Mouse (Mus musculus): ENCODE results near the gene Dpy19l1.

Gene Dpy19l1

GRCm38 (mm10) chr9:24503067-24503857 is at the start of gene Dpy19l1:
Dpy19l1 (minus strand) TSS chr9:24503140.
- in situ Hi-C loops (cut with MseI, MboI), result loop anchor here (25.0 kb wide), 1 partner anchor 916 kb away; no protein-coding TSS in a partner anchor

DNA sequence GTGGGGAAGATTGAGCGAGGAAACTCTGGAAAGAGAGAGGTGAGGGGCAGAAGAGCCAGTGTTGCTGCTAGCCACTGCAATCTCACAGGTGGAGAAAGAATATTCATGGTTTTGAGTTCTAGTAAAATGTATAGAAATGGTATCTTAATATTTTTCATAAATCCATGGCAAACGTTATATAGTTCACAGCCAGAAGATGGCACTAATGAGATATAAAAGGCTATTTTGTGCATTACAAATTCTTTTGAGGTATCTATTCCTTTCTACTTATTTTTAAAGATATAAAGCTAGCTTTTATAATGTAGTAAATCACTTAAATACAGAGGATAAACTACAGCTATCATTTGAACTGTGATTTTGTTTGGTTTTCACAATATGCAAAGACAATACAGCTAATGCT is 35.2 kb upstream of the Dpy19l1 start:
- in situ Hi-C loops (cut with MseI, MboI), result loop anchor here in 1 of 2 experiments (25.0 kb wide), 1 partner anchor 499 kb away; no protein-coding TSS in a partner anchor

DNA sequence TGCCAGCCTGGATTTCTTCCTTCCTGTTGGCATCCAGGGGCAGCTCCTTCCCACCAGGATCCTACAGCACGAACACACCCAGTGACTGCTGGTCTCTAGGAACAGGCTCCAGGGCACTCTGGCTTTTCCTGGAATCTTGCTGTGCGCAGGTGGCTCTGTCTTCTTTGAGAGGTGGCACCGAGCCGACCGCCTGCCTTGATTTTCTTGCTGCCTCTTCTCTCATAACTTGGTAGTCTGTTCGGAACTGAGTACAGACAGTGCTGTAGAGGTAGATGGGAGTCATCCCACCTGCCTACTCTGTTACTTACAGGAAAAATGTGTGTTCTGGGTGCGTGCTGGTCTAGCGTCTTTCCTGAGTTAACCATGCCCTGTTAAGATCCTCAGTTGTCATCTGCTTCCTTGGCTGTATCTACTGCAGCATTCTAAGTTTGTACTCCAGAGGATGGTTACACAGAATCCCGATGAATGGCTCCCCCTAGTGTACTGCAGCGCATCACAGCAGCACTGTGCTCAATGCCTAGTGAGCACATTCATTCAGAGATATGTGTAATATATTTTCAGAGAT is 13.7 kb upstream of the Dpy19l1 start:
- in situ Hi-C loops (cut with MseI, MboI), result loop anchor here (5.0 to 25.0 kb wide), 3 partner anchors 392 to 929 kb away; no protein-coding TSS in a partner anchor

GRCm38 (mm10) chr9:24514078-24514469 is 11.1 kb upstream of the Dpy19l1 start:
- in situ Hi-C loops (cut with MseI, MboI), result loop anchor here (10.0 to 25.0 kb wide), 2 partner anchors 389 to 927 kb away; no protein-coding TSS in a partner anchor

DNA sequence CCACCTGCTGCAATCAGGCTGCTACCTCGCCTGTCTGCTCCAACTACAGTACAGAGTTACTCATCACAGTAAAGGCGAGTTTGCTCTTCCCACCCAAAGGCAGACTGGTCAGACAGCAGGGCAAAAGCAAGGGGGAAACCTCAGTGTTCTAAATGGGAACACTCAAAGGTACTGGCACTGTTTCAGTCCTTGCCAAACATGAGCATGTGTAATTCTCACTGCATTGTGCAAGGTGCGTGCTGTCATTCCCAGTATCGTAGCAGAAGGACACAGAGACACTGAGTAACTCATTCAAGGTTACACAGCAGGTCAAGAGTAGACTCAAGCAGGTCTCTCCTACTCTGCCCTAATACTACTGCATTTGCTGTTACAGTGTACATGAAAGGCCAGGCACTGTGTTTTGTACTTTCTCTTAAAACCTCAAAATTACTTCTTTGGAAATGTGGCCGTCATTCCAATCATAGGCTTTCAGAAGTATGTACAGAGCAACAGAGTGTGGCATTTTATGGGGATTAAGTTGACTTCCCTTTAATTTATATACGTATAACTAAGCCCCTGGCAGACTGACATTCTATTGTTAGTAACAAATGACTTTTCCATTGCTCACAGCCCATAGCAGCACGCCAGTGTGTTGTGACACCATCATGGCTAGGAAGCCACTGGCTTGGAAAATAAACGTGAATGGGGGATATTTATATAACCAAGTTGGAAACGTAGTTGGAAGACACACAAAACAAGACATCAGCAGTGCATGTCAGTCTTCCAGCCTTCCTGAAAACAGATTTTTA is 10.5 kb upstream of the Dpy19l1 start:
- in situ Hi-C loops (cut with MseI, MboI), result loop anchor here (10.0 to 25.0 kb wide), 2 partner anchors 389 to 926 kb away; no protein-coding TSS in a partner anchor

DNA sequence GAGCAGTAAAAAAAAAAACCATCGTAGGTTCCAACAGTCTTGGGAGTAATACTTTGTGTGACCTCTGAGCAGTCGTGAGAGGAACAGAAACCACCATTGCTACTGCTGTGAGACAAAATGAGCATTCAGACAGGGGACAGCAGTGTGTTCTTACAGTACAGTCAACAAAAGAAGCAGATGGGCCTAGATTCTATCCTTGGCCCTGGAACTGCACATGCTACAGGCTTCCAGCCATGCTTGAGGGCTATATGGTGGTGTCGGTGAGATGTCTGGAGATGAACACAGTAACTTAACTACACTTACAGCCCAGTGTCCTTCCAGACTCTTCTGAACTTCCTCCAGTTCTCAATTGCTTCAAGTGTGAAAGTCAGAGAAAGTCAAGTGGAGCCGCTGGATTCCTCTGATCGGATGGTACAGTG is 9.2 kb upstream of the Dpy19l1 start:
- in situ Hi-C loops (cut with MseI, MboI), result loop anchor here (10.0 to 25.0 kb wide), 2 partner anchors 387 to 925 kb away; no protein-coding TSS in a partner anchor

DNA sequence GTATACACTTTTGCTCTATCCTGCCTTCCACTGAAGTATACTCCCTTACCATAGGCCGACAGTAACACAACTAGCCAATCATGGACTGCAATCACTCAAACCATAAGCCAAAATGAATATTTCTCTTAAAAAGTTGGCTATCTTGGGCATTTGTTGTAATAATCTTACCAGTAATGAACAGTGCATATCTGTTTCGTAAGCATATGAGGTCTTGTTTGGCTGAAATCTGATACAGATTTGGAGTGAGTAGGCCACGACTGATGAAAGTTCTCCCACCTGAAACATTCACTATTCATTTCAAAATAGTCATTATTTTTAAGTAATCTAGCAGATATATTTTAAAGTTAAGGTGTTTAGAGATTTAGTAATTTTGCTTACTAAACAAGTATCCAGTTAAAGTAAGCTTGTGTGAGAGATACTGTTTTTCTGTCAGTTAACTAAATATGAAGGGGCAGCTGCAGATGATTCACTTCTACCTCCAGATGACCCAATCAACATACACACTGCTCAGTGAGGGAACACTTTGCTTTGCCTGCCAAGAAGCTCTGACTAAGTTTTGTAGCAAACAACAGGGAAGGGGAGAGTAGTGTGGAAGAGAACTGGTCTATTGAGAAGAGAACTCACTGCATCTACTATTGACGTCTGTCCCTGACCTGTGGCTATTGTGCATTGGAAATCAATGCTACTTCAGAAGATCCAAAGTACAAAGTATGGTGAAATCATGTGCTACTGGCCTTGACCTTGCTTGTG is 8.6 kb upstream of the Dpy19l1 start:
- in situ Hi-C loops (cut with MseI, MboI), result loop anchor here (10.0 to 25.0 kb wide), 2 partner anchors 387 to 924 kb away; no protein-coding TSS in a partner anchor

DNA sequence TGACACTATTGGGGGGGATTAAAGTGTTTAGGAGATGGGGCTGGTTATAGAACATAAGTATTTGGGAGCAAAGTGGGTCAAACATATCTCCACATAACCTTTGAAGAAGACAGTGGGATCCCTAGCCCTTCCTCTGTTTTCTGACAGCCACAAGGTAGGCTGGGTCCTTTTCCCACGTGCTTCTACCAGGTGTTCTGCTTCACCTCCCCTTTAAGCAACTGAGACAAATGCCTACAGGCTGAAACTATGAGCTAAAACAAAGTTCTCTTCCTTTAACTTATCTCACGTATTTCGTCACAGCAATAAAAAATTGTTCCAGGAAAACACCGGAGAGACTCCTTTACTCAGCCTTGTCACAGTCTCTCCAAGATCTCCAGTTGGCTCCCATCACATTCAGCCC is 5.9 kb upstream of the Dpy19l1 start:
- in situ Hi-C loops (cut with MseI, MboI), result loop anchor here (25.0 kb wide), 1 partner anchor 922 kb away; no protein-coding TSS in a partner anchor

DNA sequence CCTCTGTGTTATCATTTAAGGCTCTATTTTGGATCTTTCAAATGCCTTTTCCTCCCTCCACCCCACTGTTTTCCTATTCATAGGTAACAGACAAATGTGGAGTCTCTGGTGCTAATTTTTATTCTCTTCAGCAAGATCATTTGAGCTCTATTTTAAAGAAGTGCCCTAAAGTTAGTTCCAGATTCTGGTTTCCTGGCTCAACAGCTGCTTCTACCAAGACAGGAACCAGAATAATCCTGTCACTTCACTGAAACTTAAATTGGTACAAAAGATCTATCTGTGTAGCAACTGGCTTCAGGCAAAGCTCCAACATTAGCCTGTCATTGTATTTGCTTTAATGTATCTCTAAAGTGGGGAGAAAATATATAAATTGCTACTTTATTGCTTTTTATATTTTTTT is 3.6 kb upstream of the Dpy19l1 start:
- in situ Hi-C loops (cut with MseI, MboI), result loop anchor here (25.0 kb wide), 1 partner anchor 919 kb away; no protein-coding TSS in a partner anchor

GRCm38 (mm10) chr9:24505017-24505763 is 2.2 kb upstream of the Dpy19l1 start:
- in situ Hi-C loops (cut with MseI, MboI), result loop anchor here (25.0 kb wide), 1 partner anchor 918 kb away; no protein-coding TSS in a partner anchor

DNA sequence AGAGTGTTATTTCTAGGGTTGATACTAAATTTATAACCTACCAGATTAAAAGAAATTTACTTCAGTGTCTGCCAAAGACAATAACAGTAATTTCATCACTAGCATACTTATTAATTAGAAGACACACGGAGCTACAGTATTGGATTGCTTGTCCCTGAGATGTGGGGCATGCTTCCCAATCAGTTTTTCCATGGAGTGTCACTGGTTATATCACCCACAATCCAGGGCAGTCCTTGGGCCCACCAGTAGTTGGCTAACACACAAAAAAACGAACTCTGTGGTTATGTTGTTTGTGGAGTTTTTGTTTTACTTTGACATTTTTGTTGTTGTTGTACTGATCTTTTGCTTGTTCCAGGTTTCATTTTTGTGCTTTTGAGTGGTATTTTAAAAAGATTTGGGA is 1.4 kb upstream of the Dpy19l1 start:
- in situ Hi-C loops (cut with MseI, MboI), result loop anchor here (25.0 kb wide), 1 partner anchor 917 kb away; no protein-coding TSS in a partner anchor

GRCm38 (mm10) chr9:24503858-24504219 is 899 bp upstream of the Dpy19l1 start:
- in situ Hi-C loops (cut with MseI, MboI), result loop anchor here (25.0 kb wide), 1 partner anchor 917 kb away; no protein-coding TSS in a partner anchor

GRCm38 (mm10) chr9:24502571-24503004 is 352 bp downstream of the Dpy19l1 start:
- in situ Hi-C loops (cut with MseI, MboI), result loop anchor here (25.0 kb wide), 1 partner anchor 915 kb away; no protein-coding TSS in a partner anchor

DNA sequence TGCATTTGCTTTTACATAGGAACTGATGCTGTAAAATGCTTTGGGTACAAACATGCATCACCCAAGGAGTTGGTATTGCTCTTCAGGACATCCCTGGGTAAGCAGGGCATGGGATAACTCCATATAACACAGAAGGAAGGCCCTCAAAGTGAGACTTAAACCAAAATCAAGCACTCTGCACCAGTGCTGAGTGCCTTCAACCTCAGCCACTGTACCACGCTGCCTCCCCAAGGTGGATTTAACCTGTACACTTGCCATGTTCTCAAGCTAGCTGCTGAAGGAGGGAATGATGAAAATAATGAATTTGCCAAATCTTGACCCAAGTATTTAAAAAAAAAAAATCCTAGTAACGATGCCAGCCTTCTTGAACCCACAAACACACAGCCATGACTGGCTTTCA is 1.3 kb downstream of the Dpy19l1 start:
- in situ Hi-C loops (cut with MseI, MboI), result loop anchor here (25.0 kb wide), 1 partner anchor 914 kb away; no protein-coding TSS in a partner anchor

DNA sequence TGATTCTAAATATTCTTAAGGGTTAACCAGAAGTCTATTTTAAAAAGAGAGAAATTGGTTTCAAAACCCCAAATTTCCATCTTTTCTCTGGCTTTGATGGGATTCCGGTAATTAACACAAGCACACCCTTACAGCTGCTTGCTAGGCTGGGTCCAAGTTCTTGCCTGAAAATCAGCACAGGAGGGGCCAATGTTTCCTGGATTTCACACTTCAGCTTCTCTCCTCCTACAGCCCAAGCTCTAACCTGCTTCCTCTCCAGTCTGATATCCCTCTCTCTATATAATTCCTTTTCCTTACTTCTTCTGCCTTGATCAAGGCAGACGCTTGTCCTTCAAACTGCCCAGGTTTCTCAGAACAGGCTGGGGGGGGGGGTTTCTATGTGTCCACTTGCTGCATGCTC is 6.7 kb downstream of the Dpy19l1 start:
- in situ Hi-C loops (cut with MseI, MboI), result no loop called here

GRCm38 (mm10) chr9:24490516-24490915 is 12.4 kb downstream of the Dpy19l1 start:
- in situ Hi-C loops (cut with MseI, MboI), result no loop called here

DNA sequence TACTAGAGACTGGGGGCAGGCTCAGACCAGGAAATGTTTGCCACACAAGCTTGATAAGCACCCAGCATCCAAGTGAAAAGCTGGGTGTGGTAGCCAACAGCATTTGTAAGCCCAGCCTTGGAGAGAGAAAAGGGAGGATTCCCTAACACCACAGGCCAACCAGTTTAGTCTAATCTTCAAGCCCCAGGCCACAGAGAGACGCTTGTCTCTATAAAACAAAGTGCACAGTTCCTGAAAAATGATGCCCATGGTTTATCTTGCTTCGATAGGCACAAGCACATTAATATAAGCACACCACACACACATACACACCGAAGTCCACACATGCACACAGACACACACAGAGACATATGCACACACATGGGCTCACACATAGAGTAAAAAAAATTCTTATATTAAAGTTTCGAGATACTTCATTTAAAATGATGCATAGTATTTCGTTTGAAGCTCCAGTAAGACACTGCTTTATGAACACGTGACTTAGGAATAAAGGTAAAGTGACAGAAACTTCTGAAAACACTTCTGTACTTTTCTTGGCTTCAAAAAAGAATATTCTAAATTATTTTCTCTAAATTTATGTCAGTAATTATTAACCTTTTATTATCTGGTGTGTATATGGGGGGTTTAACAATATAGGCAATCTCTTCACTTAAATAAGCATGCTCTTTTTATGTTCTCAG is 14.4 kb downstream of the Dpy19l1 start:
- in situ Hi-C loops (cut with MseI, MboI), result no loop called here

- in situ Hi-C loops (cut with MseI, MboI), result no loop called here
Measured at GRCm38 (mm10) chr9:24482375-24482774, 20.6 kb downstream of the Dpy19l1 start.

DNA sequence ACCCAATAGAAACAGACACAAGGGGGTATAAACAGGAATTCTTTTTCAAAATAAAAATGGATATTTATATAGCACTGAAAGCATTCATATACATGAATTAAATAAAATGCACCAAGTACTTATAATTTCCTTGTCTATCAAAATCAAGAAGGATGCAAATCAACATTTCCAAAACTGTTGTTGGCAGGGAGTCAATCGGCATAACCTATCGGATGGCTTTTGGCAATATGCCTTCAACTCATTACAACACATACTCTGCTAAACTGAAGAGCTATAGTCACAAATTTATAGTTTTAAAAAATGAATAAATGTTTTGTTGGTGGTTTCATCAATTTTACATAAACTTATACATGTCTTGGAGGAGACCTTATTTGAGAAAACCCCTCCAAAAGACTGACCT is 25.7 kb downstream of the Dpy19l1 start:
- in situ Hi-C loops (cut with MseI, MboI), result no loop called here

Measured in mouse trophoblast stem cell (cell line).